Mouse (Mus musculus) ES-Bruce4 (cell line): ENCODE measurements around the gene Setd2.
A peak's percentile ranks its signal among the peaks of the same experiment; 100 is the strongest.

ENCODE experiments used
- CTCF ChIP-seq: IDR thresholded peaks from one replicate; pipeline ENCODE4 v1.8.1; 2011; ENCODE audit warnings: low read depth, low read length
- POLR2A ChIP-seq: IDR thresholded peaks from one replicate; pipeline ENCODE4 v1.8.1; 2011; ENCODE audit warnings: low read length; ENCODE audit not compliant: insufficient read depth

GRCm38 (mm10) chr9:110620180-110620579 lies 87.8 kb downstream of the Setd2 start:
- TF ChIP-seq CTCF (peak; percentile 79), POLR2A (no peak)
